Mouse (Mus musculus) E14TG2a.4 (cell line): Measurements from ENCODE around the gene Gm128.

Experiments
- H3K27me3 ChIP-seq: 2 replicates; pipeline ENCODE4 v1.6.1; 2014; ENCODE audit warnings: low read length, control low read depth; ENCODE audit not compliant: insufficient read depth
- H3K36me3 ChIP-seq: 2 replicates; pipeline ENCODE4 v1.6.1; 2014; ENCODE audit warnings: low read length, control low read depth; ENCODE audit not compliant: insufficient read depth
- H3K4me1 ChIP-seq: replicated peaks from 2 replicates; pipeline ENCODE4 v1.6.1; 2014; ENCODE audit warnings: low read depth, low read length, control low read depth
- H3K4me3 ChIP-seq: replicated peaks from 2 replicates; pipeline ENCODE4 v1.5.1; 2014; ENCODE audit warnings: mild to moderate bottlenecking, low read length
- H3K9me3 ChIP-seq: 2 replicates; pipeline ENCODE4 v1.6.1; 2014; ENCODE audit warnings: low read length, control low read depth
- CTCF ChIP-seq: conservative IDR thresholded peaks from 2 replicates; pipeline ENCODE4 v1.5.1; 2014; ENCODE audit warnings: low read length
- NANOG ChIP-seq: IDR thresholded peaks from 2 replicates; pipeline ENCODE4 v1.6.1; 2014; ENCODE audit warnings: borderline replicate concordance, low read length, mixed read lengths
- POU5F1 ChIP-seq: IDR thresholded peaks from 2 replicates; pipeline ENCODE4 v1.6.1; 2014; ENCODE audit warnings: low read length, borderline replicate concordance

Gene Gm128

GRCm38 (mm10) chr3:95241498-95241897, at the start of gene Gm128:
Gene Gm128 (minus strand): TSS chr3:95241598.
- peak within 1 kb of the TSS; percentile 70 for H3K4me3 ChIP-seq
- TF ChIP-seq POU5F1 (no peak), NANOG (no peak), CTCF (no peak)
- H3K36me3 ChIP-seq, result peaks cover 60% of the 10 kb centered on the region
- peaks cover 56% of the 10 kb centered on the region for H3K4me1 ChIP-seq
- peaks cover 3% of the 10 kb centered on the region; the same call in 1 of the 2 replicates for H3K27me3 ChIP-seq
- H3K9me3 ChIP-seq, result no peaks in the 10 kb centered on the region

- H3K4me1 ChIP-seq, result peaks cover 96% of the 10 kb centered on the region
- no peaks in the 10 kb centered on the region for H3K9me3 ChIP-seq
- peak overlapping the region; percentile 13; the same call in 1 of the 2 replicates for H3K4me3 ChIP-seq
- H3K36me3 ChIP-seq, result peaks cover 96% of the 10 kb centered on the region
- TF ChIP-seq CTCF, result no peak
- no peaks in the 10 kb centered on the region for H3K27me3 ChIP-seq
Measured at GRCm38 (mm10) chr3:95291041-95291440, 49.6 kb upstream of the Gm128 start.

- peak overlapping the region; percentile 39 for H3K4me3 ChIP-seq
- H3K4me1 ChIP-seq, result peaks cover 96% of the 10 kb centered on the region
- no peaks in the 10 kb centered on the region for H3K27me3 ChIP-seq
- H3K36me3 ChIP-seq, result peaks cover 87% of the 10 kb centered on the region
- TF ChIP-seq POU5F1, result no peak
- no peak for TF ChIP-seq CTCF
- TF ChIP-seq NANOG, result no peak
- H3K9me3 ChIP-seq, result no peaks in the 10 kb centered on the region
Measured at GRCm38 (mm10) chr3:95290156-95290555, 48.8 kb upstream of the Gm128 start.

GRCm38 (mm10) chr3:95289419-95289818, 48.0 kb upstream of the Gm128 start:
- TF ChIP-seq POU5F1 (no peak), NANOG (no peak), CTCF (no peak)
- Histone ChIP-seq H3K4me3 (peak overlapping the region; percentile 39), H3K36me3 (peaks cover 85% of the 10 kb centered on the region), H3K27me3 (no peaks in the 10 kb centered on the region), H3K9me3 (no peaks in the 10 kb centered on the region), H3K4me1 (peaks cover 96% of the 10 kb centered on the region)

- Histone ChIP-seq H3K4me1 (peaks cover 89% of the 10 kb centered on the region), H3K27me3 (no peaks in the 10 kb centered on the region), H3K4me3 (no peak overlapping the region), H3K9me3 (no peaks in the 10 kb centered on the region), H3K36me3 (peaks cover 66% of the 10 kb centered on the region)
- TF ChIP-seq POU5F1, result no peak
- TF ChIP-seq CTCF, result no peak
- no peak for TF ChIP-seq NANOG
Measured at GRCm38 (mm10) chr3:95287541-95287940, 46.1 kb upstream of the Gm128 start.

GRCm38 (mm10) chr3:95286510-95286909, 45.1 kb upstream of the Gm128 start:
- TF ChIP-seq NANOG, result no peak
- TF ChIP-seq POU5F1, result no peak
- TF ChIP-seq CTCF, result no peak
- Histone ChIP-seq H3K27me3 (no peaks in the 10 kb centered on the region), H3K9me3 (no peaks in the 10 kb centered on the region), H3K36me3 (peaks cover 56% of the 10 kb centered on the region), H3K4me1 (peaks cover 85% of the 10 kb centered on the region), H3K4me3 (peak overlapping the region; percentile 95)

GRCm38 (mm10) chr3:95286011-95286410, 44.6 kb upstream of the Gm128 start:
- H3K27me3 ChIP-seq, result no peaks in the 10 kb centered on the region
- peak overlapping the region; percentile 95 for H3K4me3 ChIP-seq
- peaks cover 51% of the 10 kb centered on the region for H3K36me3 ChIP-seq
- no peaks in the 10 kb centered on the region for H3K9me3 ChIP-seq
- no peak for TF ChIP-seq CTCF
- no peak for TF ChIP-seq POU5F1
- TF ChIP-seq NANOG, result no peak
- peaks cover 80% of the 10 kb centered on the region for H3K4me1 ChIP-seq

GRCm38 (mm10) chr3:95285390-95285789, 44.0 kb upstream of the Gm128 start:
- no peaks in the 10 kb centered on the region for H3K27me3 ChIP-seq

More at GRCm38 (mm10) chr3:95285390-95285789, 44.0 kb upstream of the Gm128 start:
- Histone ChIP-seq H3K9me3 (no peaks in the 10 kb centered on the region), H3K4me1 (peaks cover 77% of the 10 kb centered on the region), H3K36me3 (peaks cover 44% of the 10 kb centered on the region), H3K4me3 (peak overlapping the region; percentile 95)
- TF ChIP-seq CTCF, result no peak
- TF ChIP-seq POU5F1, result no peak
- TF ChIP-seq NANOG, result no peak
